Comparison of ENCODE assay signal across 8 mouse cellular contexts in genomic region chr13:94358101-94358400, GRCm38 (mm10). TPM values are rescaled to one million over a fixed set of nuclear protein-coding genes. Genes with fewer than 3 reads are reported as not detected.
DNase-seq lines count a peak whose midpoint lies in the region; ATAC-seq lines count a peak whose summit lies in the region.

No protein-coding gene starts in this region.

- DNase-seq in left cerebral cortex, postnatal 4 days, result peak; percentile 49
- DNase-seq in left cerebral cortex, postnatal 25 days (ENCODE audit: low spot score in 2 of 2), result no peak
- peak; percentile 37 to 46 for DNase-seq in cerebellum, postnatal 36 days
- no peak for DNase-seq in thymus, postnatal 25 days
- DNase-seq in kidney, postnatal 36 days, result no peak
- no peak for DNase-seq in gastrocnemius, postnatal 10 days

- peaks cover 13% of the 10 kb centered on the region for H3K4me1 ChIP-seq in hindbrain, embryonic 16.5 days (ENCODE audit: control insufficient read depth, insufficient read depth, low read depth, low read length)
- peaks cover 15% of the 10 kb centered on the region for H3K4me1 ChIP-seq in midbrain, embryonic 16.5 days (ENCODE audit: control insufficient read depth, insufficient read depth, low read length)

- 0% methylated on average over 9 of the region's 9 CpGs for WGBS in hindbrain, embryonic 16.5 days
- under 1% methylated on average over 9 of the region's 9 CpGs for WGBS in midbrain, embryonic 16.5 days

- H3K9me3 ChIP-seq in hindbrain, embryonic 16.5 days (ENCODE audit: control insufficient read depth, low read length), result no peaks in the 10 kb centered on the region
- H3K9me3 ChIP-seq in midbrain, embryonic 16.5 days (replicated peaks; ENCODE audit: control insufficient read depth, low read length, poor library complexity, severe bottlenecking), result no peaks in the 10 kb centered on the region

- peak overlapping the region; percentile 89 for H3K4me2 ChIP-seq in hindbrain, embryonic 16.5 days (ENCODE audit: low read length)
- peak overlapping the region; percentile 89 for H3K4me2 ChIP-seq in midbrain, embryonic 16.5 days (ENCODE audit: low read length)

- intact Hi-C loops in left cerebral cortex, postnatal 4 days (cut with DNase I), result no loop called here
- intact Hi-C loops in left cerebral cortex, postnatal 25 days (cut with DNase I), result loop anchor here (2.0 kb wide), 1 partner anchor 73 kb away; the partner anchor contains the start of gene Scamp1

- no peak for ATAC-seq in hindbrain, embryonic 16.5 days
- ATAC-seq in midbrain, embryonic 16.5 days, result no peak

- H3K27ac ChIP-seq in hindbrain, embryonic 16.5 days (ENCODE audit: low read depth, low read length), result peak overlapping the region; percentile 87
- H3K27ac ChIP-seq in midbrain, embryonic 16.5 days (ENCODE audit: low read length), result peak overlapping the region; percentile 85

- H3K27me3 ChIP-seq in hindbrain, embryonic 16.5 days (replicated peaks; ENCODE audit: control insufficient read depth, insufficient read depth, low read length), result no peaks in the 10 kb centered on the region
- H3K27me3 ChIP-seq in midbrain, embryonic 16.5 days (ENCODE audit: control insufficient read depth, insufficient read depth, low read depth, low read length), result no peaks in the 10 kb centered on the region

- peak overlapping the region; percentile 91 for H3K9ac ChIP-seq in hindbrain, embryonic 16.5 days (ENCODE audit: low read depth, low read length)
- H3K9ac ChIP-seq in midbrain, embryonic 16.5 days (ENCODE audit: low read depth, low read length), result peak overlapping the region; percentile 85

- H3K4me3 ChIP-seq in hindbrain, embryonic 16.5 days (ENCODE audit: low read length), result peak overlapping the region; percentile 88
- peak overlapping the region; percentile 89 for H3K4me3 ChIP-seq in midbrain, embryonic 16.5 days (ENCODE audit: low read depth, low read length)

- no peaks in the 10 kb centered on the region for H3K36me3 ChIP-seq in hindbrain, embryonic 16.5 days (ENCODE audit: control insufficient read depth, insufficient read depth, low read length)
- no peaks in the 10 kb centered on the region for H3K36me3 ChIP-seq in midbrain, embryonic 16.5 days (ENCODE audit: control insufficient read depth, insufficient read depth, low read length)

RNA-seq across cellular contexts. Expression of gene Ap3b1, which starts 0.7 kb away (rescaled TPM):
- 10 to 100 TPM; 40.5 to 41.1 TPM for total RNA-seq in left cerebral cortex, postnatal 4 days (2021)
- total RNA-seq in left cerebral cortex, postnatal 25 days (2021), result 10 to 100 TPM; 43.2 to 43.9 TPM
- 27.9 and 28.4 TPM in 2 replicates for polyA plus RNA-seq in hindbrain, embryonic 16.5 days (2015; fragmentation: Nextera tagmentation; extraction: Ambion mirVana)
- polyA plus RNA-seq in midbrain, embryonic 16.5 days (2015; fragmentation: Nextera tagmentation; extraction: Ambion mirVana), result 27.2 and 28.7 TPM in 2 replicates
- 10 to 100 TPM; 23.3 to 23.4 TPM for total RNA-seq in gastrocnemius, postnatal 10 days (2021)

Comparison
In these comparisons a context has a peak if more than half of its experiments do, and no peak if none do; other contexts are left out.
1. DNase-seq: peak in left cerebral cortex, postnatal 4 days (single experiment) and cerebellum, postnatal 36 days (2 of 2); none in left cerebral cortex, postnatal 25 days (0 of 2), thymus, postnatal 25 days (single experiment), kidney, postnatal 36 days (0 of 2) and gastrocnemius, postnatal 10 days (single experiment).